Mouse (Mus musculus) hematopoietic multipotent progenitor cell, adult 10-12 weeks (in vitro differentiated cells): ENCODE results near the gene Trim41. TPM values are rescaled to one million over a fixed set of nuclear protein-coding genes. Genes with fewer than 3 reads are reported as not detected.

Experiments used
- polyA plus RNA-seq: library from polyadenylated mRNA; stranded (reverse); fragments of >175 nt; gene quantifications from 2 replicates; pipeline ENCODE4 v1.2.3, GENCODE M21; 2012; ENCODE audit warnings: low replicate concordance

Trim41 gene
- polyA plus RNA-seq, result 42.0 and 70.1 TPM in 2 replicates

GRCm38 (mm10) chr11:48816800-48817665 is at the start of gene Trim41:
TSS of gene Trim41 (minus strand) at chr11:48817353.

GRCm38 (mm10) chr11:48825979-48826751 is 9.0 kb upstream of the Trim41 start, which contains the start of the genes Trim7 and Gm12184:
TSS of gene Trim7 (plus strand) at chr11:48826140.
TSS of gene Gm12184 (minus strand) at chr11:48826655.

GRCm38 (mm10) chr11:48799921-48800701 is 17.0 kb downstream of the Trim41 start, which contains the start of gene Rack1:
TSS of gene Rack1 (plus strand) at chr11:48800332.

Other genes starting within 250 kb of the Trim41 start
- 358 and 3,878 TPM in 2 replicates for gene Rack1, start 17.0 kb downstream of the Trim41 start, polyA plus RNA-seq
- gene Trim7, start 8.8 kb upstream of the Trim41 start, polyA plus RNA-seq, result 60.8 and 116 TPM in 2 replicates
- gene Gm12184, start 9.3 kb upstream of the Trim41 start, polyA plus RNA-seq, result 18.1 and 57.7 TPM in 2 replicates
- gene Irgm1, start 54.3 kb upstream of the Trim41 start, polyA plus RNA-seq, result 5.7 and 6.1 TPM in 2 replicates
- gene Gm5431, start 84.9 kb upstream of the Trim41 start, polyA plus RNA-seq, result 0.40 and 0.45 TPM in 2 replicates
- 4.0 and 21.9 TPM in 2 replicates for gene Psme2b, start 128.8 kb upstream of the Trim41 start, polyA plus RNA-seq
- 0.04 and 0.08 TPM in 2 replicates for gene Olfr56, start 161.5 kb upstream of the Trim41 start, polyA plus RNA-seq
- gene 9930111J21Rik1, start 162.0 kb upstream of the Trim41 start, polyA plus RNA-seq, result 6.6 and 11.8 TPM in 2 replicates
- gene Gm12185, start 174.9 kb upstream of the Trim41 start, polyA plus RNA-seq, result 0.11 and 0.20 TPM in 2 replicates
- 2.3 and 4.4 TPM in 2 replicates for gene Tgtp1, start 176.8 kb upstream of the Trim41 start, polyA plus RNA-seq
- 9.9 and 21.1 TPM in 2 replicates for gene 9930111J21Rik2, start 233.9 kb upstream of the Trim41 start, polyA plus RNA-seq
- 10.4 and 14.3 TPM in 2 replicates for gene Tgtp2, start 246.9 kb upstream of the Trim41 start, polyA plus RNA-seq